Mouse (Mus musculus) liver, embryonic 14 days (tissue): ENCODE measurements around the gene Vmn1r165. TPM values are rescaled to one million over a fixed set of nuclear protein-coding genes. Genes with fewer than 3 reads are reported as not detected.

Experiments used
- polyA plus RNA-seq: library from polyadenylated mRNA; depleted of rRNA; stranded (reverse); fragments of >200 nt; gene quantifications from 2 replicates; pipeline ENCODE4 v1.2.3, GENCODE M21; 2012; rRNA removed

Vmn1r165 gene
- polyA plus RNA-seq: not detected in 2 replicates

DNA sequence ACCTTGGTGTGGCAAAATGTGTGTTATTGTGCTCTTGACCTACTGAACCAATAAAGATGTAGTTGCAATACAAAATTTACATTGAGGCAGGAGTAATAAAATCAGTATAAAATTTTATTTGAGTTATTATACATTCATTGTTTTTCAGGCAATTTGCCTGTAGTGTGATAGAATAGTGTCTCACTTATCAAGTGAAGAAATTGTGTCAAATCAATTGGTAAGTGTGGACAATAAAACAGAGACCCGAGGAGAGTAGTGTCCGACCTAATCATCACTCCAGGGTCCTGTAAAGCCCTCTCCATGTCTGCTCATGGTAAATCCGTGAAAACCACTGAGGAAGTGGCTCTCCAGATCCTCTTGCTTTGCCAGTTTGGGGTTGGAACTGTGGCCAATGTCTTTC, at the start of gene Vmn1r165:
TSS of gene Vmn1r165 (plus strand) at position 301 of the 400 bp plus-strand sequence.

DNA sequence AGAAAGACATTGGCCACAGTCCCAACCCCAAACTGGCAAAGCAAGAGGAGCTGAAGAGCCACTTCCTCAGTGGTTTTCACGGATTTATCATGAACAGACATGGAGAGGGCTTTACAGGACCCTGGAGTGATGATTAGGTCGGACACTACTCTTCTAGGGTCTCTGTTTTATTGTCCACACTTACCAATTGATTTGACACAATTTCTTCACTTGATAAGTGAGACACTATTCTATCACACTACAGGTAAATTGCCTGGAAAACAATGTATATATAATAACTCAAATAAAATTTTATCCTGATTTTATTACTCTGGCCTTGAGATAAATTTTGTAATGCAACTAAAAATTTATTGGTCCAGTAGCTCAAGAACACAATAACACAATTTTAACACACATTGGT, 34.5 kb downstream of the Vmn1r165 start, which contains the start of gene Vmn1r166:
TSS of gene Vmn1r166 (minus strand) at position 101 of the 400 bp plus-strand sequence.

Other genes starting within 250 kb of the Vmn1r165 start
- not detected in 2 replicates for gene Gm4214, start 232.7 kb upstream of the Vmn1r165 start, polyA plus RNA-seq
- gene Gm4216, start 197.4 kb upstream of the Vmn1r165 start, polyA plus RNA-seq: not detected in 2 replicates
- gene Vmn1r163, start 161.8 kb upstream of the Vmn1r165 start, polyA plus RNA-seq: not detected in 2 replicates
- not detected in 2 replicates for gene Gm8720, start 149.9 kb upstream of the Vmn1r165 start, polyA plus RNA-seq
- not detected in 2 replicates for gene Gm10662, start 72.9 kb upstream of the Vmn1r165 start, polyA plus RNA-seq
- not detected in 2 replicates for gene Vmn1r166, start 34.4 kb downstream of the Vmn1r165 start, polyA plus RNA-seq
- gene Gm6902, start 61.6 kb downstream of the Vmn1r165 start, polyA plus RNA-seq: not detected in 2 replicates
- not detected in 2 replicates for gene Nlrp4e, start 83.9 kb downstream of the Vmn1r165 start, polyA plus RNA-seq
- not detected in 2 replicates for gene Nlrp5, start 168.6 kb downstream of the Vmn1r165 start, polyA plus RNA-seq